Mouse (Mus musculus) kidney, adult 9 months (tissue): ENCODE results near the gene Gli3.

Source experiments
- DNase-seq: peaks from one replicate; pipeline ENCODE4 v3.0.0; 2022

The Gli3 gene

GRCm38 (mm10) chr13:15670144-15670961, 207.3 kb downstream of the Gli3 start:
- no peak for DNase-seq

GRCm38 (mm10) chr13:15670962-15671313, 207.9 kb downstream of the Gli3 start:
- no peak for DNase-seq

GRCm38 (mm10) chr13:15675480-15675879, 212.4 kb downstream of the Gli3 start:
- no peak for DNase-seq

GRCm38 (mm10) chr13:15677106-15677760, 214.2 kb downstream of the Gli3 start:
- peak; percentile 11 for DNase-seq

GRCm38 (mm10) chr13:15681530-15681929, 218.5 kb downstream of the Gli3 start:
- no peak for DNase-seq

- no peak for DNase-seq
Observed at GRCm38 (mm10) chr13:15683006-15683405, 220.0 kb downstream of the Gli3 start.

- no peak for DNase-seq
Observed at GRCm38 (mm10) chr13:15688074-15688825, 225.2 kb downstream of the Gli3 start.

GRCm38 (mm10) chr13:15688826-15689501, 225.9 kb downstream of the Gli3 start:
- no peak for DNase-seq

- no peak for DNase-seq
Observed at GRCm38 (mm10) chr13:15691751-15692464, 228.9 kb downstream of the Gli3 start.

- DNase-seq, result no peak
Observed at GRCm38 (mm10) chr13:15692465-15692809, 229.4 kb downstream of the Gli3 start.

GRCm38 (mm10) chr13:15698284-15698683, 235.2 kb downstream of the Gli3 start:
- no peak for DNase-seq

GRCm38 (mm10) chr13:15699116-15699515, 236.1 kb downstream of the Gli3 start:
- no peak for DNase-seq

- DNase-seq, result no peak
Observed at GRCm38 (mm10) chr13:15704669-15705068, 241.6 kb downstream of the Gli3 start.

GRCm38 (mm10) chr13:15707481-15707881, 244.4 kb downstream of the Gli3 start:
- DNase-seq, result peak; percentile 28

GRCm38 (mm10) chr13:15713486-15713885, 250.5 kb downstream of the Gli3 start:
- DNase-seq, result no peak

GRCm38 (mm10) chr13:15714331-15714725, 251.3 kb downstream of the Gli3 start:
- DNase-seq, result no peak

GRCm38 (mm10) chr13:15714726-15715437, 251.8 kb downstream of the Gli3 start:
- peak; percentile 35 for DNase-seq

- no peak for DNase-seq
Observed at GRCm38 (mm10) chr13:15721446-15721845, 258.4 kb downstream of the Gli3 start.

GRCm38 (mm10) chr13:15722766-15723379, 259.8 kb downstream of the Gli3 start:
- DNase-seq, result no peak

- DNase-seq, result no peak
Observed at GRCm38 (mm10) chr13:15724723-15725122, 261.7 kb downstream of the Gli3 start.

- DNase-seq, result peak; percentile 64
Observed at GRCm38 (mm10) chr13:15741771-15742170, 278.7 kb downstream of the Gli3 start.
